Mouse (Mus musculus) layer of hippocampus, adult 18-20 months (tissue): ENCODE results near the gene Abca6. TPM values are rescaled to one million over a fixed set of nuclear protein-coding genes. Genes with fewer than 3 reads are reported as not detected.

Source experiments
- DNase-seq, 2 experiments: peaks; one replicate each; pipeline ENCODE4 v3.0.0; 2022; ENCODE audit warnings: low spot score in 2 of 2
- total RNA-seq, 2 experiments: library from RNA; stranded (reverse); gene quantifications; 2 replicates each; pipeline ENCODE4 v1.2.3; 2021

The Abca6 gene
- total RNA-seq, 2 experiments from 2014 or later, result 1.8 to 2.2 TPM

GRCm38 (mm10) chr11:110196561-110197306 is 54.8 kb downstream of the Abca6 start:
- DNase-seq, result no peak

- DNase-seq, result peak; percentile 22 to 41
Observed at GRCm38 (mm10) chr11:110195310-110195709, 56.3 kb downstream of the Abca6 start.

DNA sequence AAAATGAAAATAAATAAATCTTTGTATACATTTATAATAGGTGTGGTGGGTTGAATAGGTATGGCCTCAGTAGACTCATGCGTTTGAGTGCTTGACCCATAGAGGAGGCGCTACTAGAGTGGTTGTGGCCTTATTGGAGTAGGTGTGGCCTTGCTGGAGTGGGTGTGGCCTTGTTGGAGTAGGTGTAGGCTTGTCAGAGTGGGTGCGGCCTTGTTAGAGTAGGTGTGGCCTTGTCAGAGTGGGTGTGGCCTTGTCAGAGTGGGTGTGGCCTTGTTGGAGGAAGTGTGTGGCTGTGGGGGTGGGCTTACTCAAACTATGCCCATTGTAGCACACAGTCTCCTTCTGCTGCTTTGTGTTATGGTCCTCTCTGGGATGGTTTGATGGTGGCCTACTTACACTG is 80.4 kb downstream of the Abca6 start:
- DNase-seq, result no peak

- DNase-seq, result peak; percentile 35 to 45
Observed at GRCm38 (mm10) chr11:110167459-110168251, 83.9 kb downstream of the Abca6 start, which contains the start of gene Abca9. Gene Abca9, minus strand, starts transcription at chr11:110168196.

DNA sequence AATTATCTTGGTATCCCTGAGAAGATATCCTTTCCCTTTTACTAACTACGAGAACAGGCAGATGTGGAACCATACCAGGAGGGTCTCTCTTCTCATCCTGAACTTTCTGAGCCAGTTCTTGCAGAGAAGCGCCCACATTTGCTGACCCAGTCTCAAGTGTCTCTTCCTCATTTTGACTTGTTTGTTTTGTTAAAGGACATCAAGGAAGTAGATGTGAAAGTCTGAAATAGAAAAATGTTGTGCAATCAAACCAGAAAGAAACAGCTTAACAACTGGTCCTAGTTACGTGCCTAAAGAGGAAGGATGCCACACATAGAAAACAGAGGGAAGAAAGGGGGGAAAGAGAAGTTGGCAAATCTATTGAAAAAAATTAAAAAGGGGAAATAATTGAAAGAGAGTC is 85.8 kb downstream of the Abca6 start:
- DNase-seq, result no peak

DNA sequence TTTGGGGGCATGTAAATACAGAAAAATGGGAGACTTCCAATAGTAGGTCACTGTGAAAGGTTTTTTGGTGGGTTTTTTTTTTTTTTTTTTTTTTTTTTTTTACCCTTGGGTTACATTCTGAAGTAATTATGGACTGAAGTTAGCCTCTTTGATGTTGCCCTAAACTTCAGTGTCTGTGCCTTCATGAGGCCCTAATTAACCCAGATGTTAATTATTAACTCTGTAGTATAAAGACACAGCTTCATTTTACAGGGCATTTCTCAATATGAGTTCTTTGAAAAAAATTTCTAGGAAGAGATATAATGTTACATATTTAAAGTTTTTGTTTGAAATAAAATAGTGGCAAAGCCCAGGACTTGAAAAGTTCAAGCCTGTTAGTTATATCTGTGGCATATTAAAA is 86.2 kb downstream of the Abca6 start:
- DNase-seq, result no peak

- no peak for DNase-seq
Observed at GRCm38 (mm10) chr11:110157059-110157458, 94.5 kb downstream of the Abca6 start.

DNA sequence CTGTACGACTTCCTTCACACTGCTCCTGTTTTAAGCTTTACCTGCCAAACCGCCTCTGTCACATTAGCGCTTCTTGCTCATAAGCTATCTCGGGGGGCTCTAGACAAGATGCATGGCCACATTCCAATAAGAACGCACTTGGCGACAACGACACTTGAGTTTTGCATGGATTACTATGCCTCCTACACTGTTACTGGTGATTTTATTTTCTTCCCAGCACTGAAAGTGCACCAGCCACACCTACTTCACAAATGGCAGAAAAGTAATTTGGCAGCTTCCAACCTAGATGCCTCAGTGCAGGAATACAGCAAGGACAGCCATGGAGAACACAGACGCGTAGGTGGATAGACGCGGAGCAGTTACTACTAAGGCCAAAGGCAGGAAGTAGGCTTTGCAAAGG is 95.6 kb downstream of the Abca6 start:
- peak; percentile 10 to 26 for DNase-seq

- DNase-seq, result no peak
Observed at GRCm38 (mm10) chr11:110147640-110148039, 103.9 kb downstream of the Abca6 start.

GRCm38 (mm10) chr11:110145421-110145820 is 106.2 kb downstream of the Abca6 start:
- peak in 1 of 2 experiments; percentile 12 for DNase-seq

GRCm38 (mm10) chr11:110130760-110131159 is 120.8 kb downstream of the Abca6 start:
- no peak for DNase-seq

Other genes with a start within 250 kb of the Abca6 start
- 10 to 100 TPM in 1 of 2 experiments, 1 to 10 TPM in 1; 6.6 to 10.6 TPM for gene Abca8a, start 155.8 kb downstream of the Abca6 start, total RNA-seq
- gene Abca9, start 83.6 kb downstream of the Abca6 start, total RNA-seq, result 1 to 10 TPM; 6.3 to 6.4 TPM
- 10 to 100 TPM; 36.1 to 39.2 TPM for gene Abca5, start 85.9 kb upstream of the Abca6 start, total RNA-seq
- 10 to 100 TPM; 30.8 to 31.4 TPM for gene Map2k6, start 147.3 kb upstream of the Abca6 start, total RNA-seq